Mouse (Mus musculus): ENCODE results near the gene Srpk2. TPM values are rescaled to one million over a fixed set of nuclear protein-coding genes. Genes with fewer than 3 reads are reported as not detected.

Gene Srpk2
- polyA plus RNA-seq, 1 experiment from 2014 or later = 59.3 TPM

DNA sequence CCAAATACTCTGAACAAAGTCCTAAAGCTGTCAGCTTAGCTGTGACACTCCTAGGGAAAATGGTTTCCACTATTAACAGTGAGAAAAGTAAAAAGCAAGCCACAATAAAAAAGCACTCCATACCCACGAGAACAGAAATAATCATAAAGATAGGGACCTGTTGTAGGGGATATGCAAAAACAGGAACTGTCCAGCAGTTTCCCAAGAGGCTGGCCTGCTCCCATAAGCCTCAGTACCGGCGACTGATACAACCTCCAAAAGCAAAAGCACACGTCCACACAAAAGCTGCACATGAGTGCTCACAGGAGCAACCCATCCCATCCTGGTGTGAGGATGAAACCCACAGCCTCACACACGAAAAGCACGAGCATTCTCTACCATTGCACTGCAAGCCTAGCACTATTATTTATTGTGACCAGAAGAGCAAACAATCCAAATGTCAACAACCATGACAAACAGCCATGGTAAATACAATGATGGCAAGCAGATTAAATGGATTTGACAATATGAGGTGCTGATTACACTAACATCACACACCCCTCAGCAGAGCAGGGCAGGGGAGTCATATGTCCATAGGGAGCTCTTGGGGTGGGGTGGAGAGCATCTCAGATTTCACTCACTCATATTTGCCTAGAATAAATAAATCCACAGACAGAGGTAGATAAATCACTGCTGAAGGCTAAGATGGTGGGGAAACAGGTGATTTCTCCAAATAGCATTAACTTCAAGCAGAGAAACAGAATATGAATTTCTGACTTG, 107.9 kb downstream of the Srpk2 start:
- H3K4me2 ChIP-seq (ENCODE audit: low read depth) = no peak overlapping the region
- H3K4me3 ChIP-seq (ENCODE audit: low read depth, low read length) = no peak overlapping the region
- no peaks in the 10 kb centered on the region for H3K27me3 ChIP-seq (ENCODE audit: control insufficient read depth, insufficient read depth, low read length)
- H3K27ac ChIP-seq (ENCODE audit: low read depth, low read length) = peak overlapping the region; percentile 49; the same call in 1 of the 2 replicates
- no peaks in the 10 kb centered on the region for H3K9me3 ChIP-seq (ENCODE audit: control insufficient read depth, low read length)
- WGBS = 73% methylated on average over 6 of the region's 6 CpGs
- no peak for DNase-seq (ENCODE audit: low spot score)
- ATAC-seq (ENCODE audit: insufficient read depth, low FRiP score, low TSS enrichment) = no peak
- no peak overlapping the region for H3K9ac ChIP-seq (ENCODE audit: low read length)
- H3K36me3 ChIP-seq (ENCODE audit: control insufficient read depth, insufficient read depth, low read length) = no peaks in the 10 kb centered on the region
- H3K4me1 ChIP-seq (ENCODE audit: control insufficient read depth, insufficient read depth, low read length) = peaks cover 8% of the 10 kb centered on the region; the same call in 1 of the 2 replicates

DNA sequence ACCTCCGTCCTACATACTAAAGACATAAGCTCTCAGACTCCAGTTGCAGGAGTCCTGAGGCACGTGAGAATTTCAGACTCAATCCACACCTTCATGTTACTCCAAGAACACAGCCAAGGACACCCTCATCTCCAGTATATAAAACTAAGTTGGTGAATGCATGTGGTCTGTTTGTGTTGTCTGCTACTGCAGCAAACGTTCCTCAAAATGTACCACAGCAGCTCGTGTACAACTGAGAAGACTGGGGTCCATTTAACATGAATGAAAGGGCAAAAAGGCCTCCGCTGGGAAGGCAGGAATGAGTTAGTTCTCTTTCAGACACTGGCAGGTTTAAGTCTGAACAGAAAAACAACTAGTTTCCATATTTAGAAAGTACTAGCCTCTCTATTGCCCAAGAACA, 110.5 kb downstream of the Srpk2 start:
- DNase-seq (ENCODE audit: low spot score) (no peak), ATAC-seq (ENCODE audit: insufficient read depth, low FRiP score, low TSS enrichment) (no peak)
- Histone ChIP-seq H3K9ac (ENCODE audit: low read length) (no peak overlapping the region), H3K4me2 (ENCODE audit: low read depth) (no peak overlapping the region), H3K4me3 (ENCODE audit: low read depth, low read length) (no peak overlapping the region), H3K27me3 (ENCODE audit: control insufficient read depth, insufficient read depth, low read length) (no peaks in the 10 kb centered on the region), H3K27ac (ENCODE audit: low read depth, low read length) (no peak overlapping the region), H3K36me3 (ENCODE audit: control insufficient read depth, insufficient read depth, low read length) (no peaks in the 10 kb centered on the region), H3K4me1 (ENCODE audit: control insufficient read depth, insufficient read depth, low read length) (peaks cover 8% of the 10 kb centered on the region; the same call in 1 of the 2 replicates), H3K9me3 (ENCODE audit: control insufficient read depth, low read length) (no peaks in the 10 kb centered on the region)
- 96% methylated on average over 5 of the region's 5 CpGs for WGBS

DNA sequence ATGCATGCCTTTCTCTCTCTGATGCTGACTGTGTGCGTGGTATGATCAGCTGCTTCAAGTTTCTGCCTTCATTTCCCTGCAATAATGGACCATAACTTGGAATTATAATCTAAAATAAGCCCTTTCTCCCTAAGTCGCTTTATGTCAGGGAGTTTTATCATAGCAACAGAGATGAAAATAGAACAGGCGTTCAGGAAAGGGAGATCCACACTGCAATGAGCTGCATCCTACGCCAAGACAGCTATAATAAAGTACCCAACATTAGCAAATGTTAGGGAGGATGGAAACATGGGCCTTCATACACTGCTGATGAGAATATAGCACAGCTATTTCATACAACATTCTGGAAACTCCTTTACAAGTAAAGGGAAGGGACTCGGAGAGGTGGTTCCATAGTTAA, 116.2 kb downstream of the Srpk2 start:
- no peak for DNase-seq (ENCODE audit: low spot score)
- Histone ChIP-seq H3K4me1 (ENCODE audit: control insufficient read depth, insufficient read depth, low read length) (no peaks in the 10 kb centered on the region), H3K4me3 (ENCODE audit: low read depth, low read length) (no peak overlapping the region), H3K4me2 (ENCODE audit: low read depth) (no peak overlapping the region), H3K27me3 (ENCODE audit: control insufficient read depth, insufficient read depth, low read length) (no peaks in the 10 kb centered on the region), H3K9me3 (ENCODE audit: control insufficient read depth, low read length) (no peaks in the 10 kb centered on the region), H3K36me3 (ENCODE audit: control insufficient read depth, insufficient read depth, low read length) (no peaks in the 10 kb centered on the region), H3K27ac (ENCODE audit: low read depth, low read length) (no peak overlapping the region), H3K9ac (ENCODE audit: low read length) (no peak overlapping the region)
- no peak for ATAC-seq (ENCODE audit: insufficient read depth, low FRiP score, low TSS enrichment)
- 97% methylated on average over 5 of the region's 5 CpGs for WGBS

DNA sequence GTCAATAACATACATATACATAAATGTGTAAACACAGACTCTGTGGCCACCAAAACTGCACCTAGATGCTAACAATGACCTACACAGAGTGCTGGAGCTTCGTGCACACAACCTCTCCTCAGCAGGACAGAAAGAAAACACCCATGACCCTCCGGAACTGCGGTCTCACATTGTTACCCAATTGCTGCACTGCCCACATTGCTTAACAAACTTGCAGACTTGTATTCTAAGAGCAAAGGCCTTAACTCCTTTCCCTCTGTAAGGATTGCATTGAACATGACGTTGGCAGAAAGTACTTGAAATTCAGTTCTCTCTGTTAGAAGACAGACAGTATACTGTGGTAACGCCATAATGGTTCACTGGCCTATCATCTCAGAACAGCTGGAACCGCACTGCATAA, 118.0 kb downstream of the Srpk2 start:
- ATAC-seq (ENCODE audit: insufficient read depth, low FRiP score, low TSS enrichment) (no peak), DNase-seq (ENCODE audit: low spot score) (no peak)
- H3K4me1 ChIP-seq (ENCODE audit: control insufficient read depth, insufficient read depth, low read length) = no peaks in the 10 kb centered on the region
- WGBS = 91% methylated on average over 6 of the region's 6 CpGs
- no peak overlapping the region for H3K4me3 ChIP-seq (ENCODE audit: low read depth, low read length)
- H3K36me3 ChIP-seq (ENCODE audit: control insufficient read depth, insufficient read depth, low read length) = no peaks in the 10 kb centered on the region
- no peak overlapping the region for H3K9ac ChIP-seq (ENCODE audit: low read length)
- no peak overlapping the region for H3K27ac ChIP-seq (ENCODE audit: low read depth, low read length)
- H3K9me3 ChIP-seq (ENCODE audit: control insufficient read depth, low read length) = no peaks in the 10 kb centered on the region
- H3K4me2 ChIP-seq (ENCODE audit: low read depth) = no peak overlapping the region
- H3K27me3 ChIP-seq (ENCODE audit: control insufficient read depth, insufficient read depth, low read length) = no peaks in the 10 kb centered on the region

DNA sequence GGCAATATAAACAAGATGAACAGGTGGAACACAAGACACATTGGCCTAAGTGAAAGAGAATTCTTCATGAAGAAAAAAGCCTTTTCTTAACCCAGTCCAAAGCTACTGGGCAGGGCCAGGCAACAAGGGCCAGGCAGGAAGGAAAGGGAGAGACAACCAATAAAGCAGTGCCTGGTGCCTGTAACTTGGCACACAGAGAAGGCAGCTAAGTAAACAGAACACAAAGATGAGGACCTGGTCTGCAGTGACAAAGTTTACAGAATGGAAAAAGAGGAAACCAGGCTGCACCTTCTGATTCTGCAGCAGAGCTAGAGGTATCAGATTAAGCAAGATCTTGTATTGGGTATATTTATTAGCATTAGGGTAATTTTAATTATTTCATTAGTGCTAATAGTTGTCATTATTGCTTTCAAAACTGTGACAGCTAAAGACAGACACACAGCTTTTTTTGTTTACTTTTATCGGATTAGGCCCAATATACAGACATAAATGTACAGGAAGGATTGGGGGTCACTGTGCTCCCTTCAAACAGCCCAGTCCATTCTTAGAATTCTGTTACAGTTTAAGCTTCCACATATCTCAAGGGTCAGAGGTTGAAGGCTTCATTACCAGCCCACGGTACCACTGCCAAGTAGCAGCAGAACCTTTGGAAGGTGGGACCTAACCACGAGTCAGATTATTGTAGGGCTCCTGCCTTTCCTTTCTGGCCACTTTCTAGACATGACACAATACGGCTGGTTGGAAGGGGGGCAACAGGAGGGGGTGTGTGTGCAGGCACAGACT, 121.9 kb downstream of the Srpk2 start:
- no peak overlapping the region for H3K27ac ChIP-seq (ENCODE audit: low read depth, low read length)
- H3K9me3 ChIP-seq (ENCODE audit: control insufficient read depth, low read length) = no peaks in the 10 kb centered on the region
- WGBS = 90% methylated on average over 4 of the region's 4 CpGs
- no peak overlapping the region for H3K4me2 ChIP-seq (ENCODE audit: low read depth)
- no peak overlapping the region for H3K4me3 ChIP-seq (ENCODE audit: low read depth, low read length)
- no peak for DNase-seq (ENCODE audit: low spot score)
- H3K4me1 ChIP-seq (ENCODE audit: control insufficient read depth, insufficient read depth, low read length) = no peaks in the 10 kb centered on the region
- ATAC-seq (ENCODE audit: insufficient read depth, low FRiP score, low TSS enrichment) = no peak
- H3K36me3 ChIP-seq (ENCODE audit: control insufficient read depth, insufficient read depth, low read length) = no peaks in the 10 kb centered on the region
- no peaks in the 10 kb centered on the region for H3K27me3 ChIP-seq (ENCODE audit: control insufficient read depth, insufficient read depth, low read length)
- H3K9ac ChIP-seq (ENCODE audit: low read length) = no peak overlapping the region

DNA sequence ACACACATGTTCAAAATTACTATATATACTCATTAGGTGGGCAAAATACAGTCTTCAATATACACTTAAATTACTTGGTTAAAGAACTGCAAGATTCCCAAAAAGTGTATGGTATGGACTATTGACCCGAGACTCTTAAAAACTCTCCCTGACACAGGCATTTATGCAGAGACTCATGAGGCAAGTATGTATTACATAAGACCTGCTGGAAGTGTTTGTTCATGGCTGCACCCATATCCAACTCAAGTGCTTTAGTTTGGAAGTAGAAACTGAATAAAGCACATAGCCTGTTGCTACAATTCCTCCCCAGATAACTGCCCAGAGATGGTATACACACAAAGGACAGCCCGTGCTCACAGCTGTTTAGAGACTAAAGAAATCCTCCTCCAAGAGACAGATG, 123.2 kb downstream of the Srpk2 start:
- H3K27ac ChIP-seq (ENCODE audit: low read depth, low read length) = no peak overlapping the region
- H3K27me3 ChIP-seq (ENCODE audit: control insufficient read depth, insufficient read depth, low read length) = no peaks in the 10 kb centered on the region
- ATAC-seq (ENCODE audit: insufficient read depth, low FRiP score, low TSS enrichment) = no peak

DNA sequence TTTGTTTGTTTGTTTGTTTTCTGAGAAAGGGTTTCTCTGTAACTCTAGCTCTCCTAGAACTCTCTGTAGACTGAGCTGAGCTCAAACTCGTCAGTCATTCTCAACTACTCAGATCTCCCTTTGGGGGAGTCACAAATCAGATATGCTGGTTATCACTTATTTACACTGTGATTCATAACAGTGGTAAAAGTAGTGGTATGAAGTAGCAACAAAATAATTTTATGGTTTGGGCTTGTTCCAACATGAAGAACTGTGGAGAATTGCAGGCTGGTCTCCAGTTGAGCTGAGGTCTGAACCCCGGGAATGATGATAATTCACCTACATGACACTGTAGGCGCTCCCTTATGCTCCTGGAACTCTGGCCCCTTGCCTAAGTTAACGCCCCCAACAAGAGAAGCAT, 124.2 kb downstream of the Srpk2 start:
- ATAC-seq (ENCODE audit: insufficient read depth, low FRiP score, low TSS enrichment) = no peak
- 82% methylated on average over 4 of the region's 4 CpGs for WGBS

More for the DNA sequence above, 123.2 kb downstream of the Srpk2 start:
- WGBS = 97% methylated on average over 2 of the region's 2 CpGs
- no peaks in the 10 kb centered on the region for H3K9me3 ChIP-seq (ENCODE audit: control insufficient read depth, low read length)
- H3K4me2 ChIP-seq (ENCODE audit: low read depth) = no peak overlapping the region
- H3K9ac ChIP-seq (ENCODE audit: low read length) = no peak overlapping the region
- no peaks in the 10 kb centered on the region for H3K36me3 ChIP-seq (ENCODE audit: control insufficient read depth, insufficient read depth, low read length)
- DNase-seq (ENCODE audit: low spot score) = no peak
- H3K4me3 ChIP-seq (ENCODE audit: low read depth, low read length) = no peak overlapping the region
- H3K4me1 ChIP-seq (ENCODE audit: control insufficient read depth, insufficient read depth, low read length) = no peaks in the 10 kb centered on the region

DNA sequence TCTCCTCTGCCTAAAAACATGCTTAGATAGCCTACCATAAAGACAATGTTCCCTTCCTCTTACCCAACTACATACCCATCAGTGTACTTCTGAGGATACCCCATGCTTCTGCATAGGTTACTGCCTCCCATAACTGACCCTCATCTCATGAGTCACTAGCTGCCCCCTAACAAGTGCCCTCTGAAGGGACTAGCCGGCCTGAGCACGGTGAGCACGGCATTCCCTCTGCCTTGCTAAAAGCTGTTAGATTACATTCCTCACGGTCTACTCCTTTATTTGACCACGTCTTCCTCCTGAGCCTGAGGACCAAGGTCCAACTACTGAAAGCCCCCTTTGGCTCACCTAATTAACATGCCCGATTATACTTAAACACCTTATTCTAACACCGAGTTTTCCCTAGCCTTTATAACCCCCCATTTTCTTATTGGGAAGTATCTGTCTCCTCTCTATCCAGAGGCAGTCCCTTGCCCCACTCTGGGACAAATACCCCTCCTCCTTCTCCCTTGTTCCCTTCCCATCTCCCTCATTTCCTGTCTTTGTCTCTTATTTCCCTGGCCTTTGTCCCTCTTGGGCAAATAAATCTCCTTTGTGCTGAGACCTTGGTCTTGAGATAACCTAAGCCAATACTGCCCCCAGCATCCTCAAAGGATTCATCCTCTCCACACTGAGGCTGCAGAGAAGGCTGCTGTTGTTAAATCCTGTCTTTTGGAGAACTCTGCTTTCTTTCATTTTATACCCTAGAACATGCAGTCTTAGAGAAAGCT, 128.2 kb downstream of the Srpk2 start:
- Histone ChIP-seq H3K36me3 (ENCODE audit: control insufficient read depth, insufficient read depth, low read length) (no peaks in the 10 kb centered on the region), H3K27me3 (ENCODE audit: control insufficient read depth, insufficient read depth, low read length) (no peaks in the 10 kb centered on the region), H3K4me2 (ENCODE audit: low read depth) (no peak overlapping the region), H3K4me3 (ENCODE audit: low read depth, low read length) (no peak overlapping the region), H3K9ac (ENCODE audit: low read length) (no peak overlapping the region), H3K27ac (ENCODE audit: low read depth, low read length) (no peak overlapping the region), H3K9me3 (ENCODE audit: control insufficient read depth, low read length) (no peaks in the 10 kb centered on the region), H3K4me1 (ENCODE audit: control insufficient read depth, insufficient read depth, low read length) (no peaks in the 10 kb centered on the region)
- DNase-seq (ENCODE audit: low spot score) (no peak), ATAC-seq (ENCODE audit: insufficient read depth, low FRiP score, low TSS enrichment) (no peak)
- 79% methylated on average over 7 of the region's 7 CpGs for WGBS

More for the DNA sequence above, 124.2 kb downstream of the Srpk2 start:
- H3K4me3 ChIP-seq (ENCODE audit: low read depth, low read length) = no peak overlapping the region
- no peaks in the 10 kb centered on the region for H3K4me1 ChIP-seq (ENCODE audit: control insufficient read depth, insufficient read depth, low read length)
- DNase-seq (ENCODE audit: low spot score) = no peak
- no peak overlapping the region for H3K9ac ChIP-seq (ENCODE audit: low read length)
- no peaks in the 10 kb centered on the region for H3K9me3 ChIP-seq (ENCODE audit: control insufficient read depth, low read length)
- no peaks in the 10 kb centered on the region for H3K27me3 ChIP-seq (ENCODE audit: control insufficient read depth, insufficient read depth, low read length)
- no peak overlapping the region for H3K27ac ChIP-seq (ENCODE audit: low read depth, low read length)
- no peaks in the 10 kb centered on the region for H3K36me3 ChIP-seq (ENCODE audit: control insufficient read depth, insufficient read depth, low read length)
- no peak overlapping the region for H3K4me2 ChIP-seq (ENCODE audit: low read depth)

Data from neural tube, embryonic 11.5 days (tissue).